Mouse (Mus musculus): Measurements from ENCODE around the gene Gm21882.
"Not testable (repeated sequence)": the region's sequence is repeated elsewhere in the genome, so short reads cannot be mapped to it uniquely, and the experiment has no call there.

Gene Gm21882

DNA sequence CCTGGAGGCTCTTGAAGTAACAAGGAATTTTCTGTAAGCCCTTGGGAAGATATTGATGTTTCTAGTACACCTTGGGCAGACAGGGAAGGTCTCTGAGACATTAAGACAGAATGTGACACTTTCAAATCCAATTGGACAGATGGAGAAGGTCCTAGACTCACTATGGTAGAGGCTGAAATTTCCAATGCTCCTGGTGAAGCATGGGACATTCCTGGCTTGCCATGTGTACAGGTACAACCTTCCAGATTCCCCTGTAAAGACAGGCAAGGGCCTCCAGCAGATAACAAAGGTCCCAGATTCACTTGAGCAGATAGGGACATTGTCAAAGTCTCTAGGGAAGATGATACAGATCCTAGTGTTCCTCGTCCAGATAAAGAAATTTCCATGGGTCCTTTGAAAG is at the start of gene Gm21882:
Gene Gm21882, minus strand, starts transcription at position 101 of the 400 bp plus-strand sequence.
- DNase-seq (ENCODE audit: low spot score) = not testable (repeated sequence)

Data from adipocyte (in vitro differentiated cells).